Mouse (Mus musculus) layer of hippocampus, postnatal 36 days (tissue): ENCODE data around the gene Ccdc172. TPM values are rescaled to one million over a fixed set of nuclear protein-coding genes. Genes with fewer than 3 reads are reported as not detected.
A peak's percentile ranks its signal among the peaks of the same experiment; 100 is the strongest.

Experiments
- DNase-seq, 2 experiments: peaks; one replicate each; pipeline ENCODE4 v3.0.0; 2022
- total RNA-seq, 2 experiments: library from RNA; stranded (reverse); gene quantifications; 2 replicates each; pipeline ENCODE4 v1.2.3; 2021

Ccdc172 gene
- total RNA-seq = not detected

- DNase-seq = no peak
Measured at GRCm38 (mm10) chr19:58511818-58512217, at the start of gene Ccdc172. TSS of gene Ccdc172 (plus strand) at chr19:58511993.

- DNase-seq = no peak
Measured at GRCm38 (mm10) chr19:58463755-58464154, 48.0 kb upstream of the Ccdc172 start.

- DNase-seq = no peak
Measured at GRCm38 (mm10) chr19:58468331-58468730, 43.5 kb upstream of the Ccdc172 start.

- peak; percentile 82 to 83 for DNase-seq
Measured at GRCm38 (mm10) chr19:58469421-58469820, 42.4 kb upstream of the Ccdc172 start.

- no peak for DNase-seq
Measured at GRCm38 (mm10) chr19:58474251-58474650, 37.5 kb upstream of the Ccdc172 start.

GRCm38 (mm10) chr19:58482373-58482977 lies 29.3 kb upstream of the Ccdc172 start:
- no peak for DNase-seq

- DNase-seq = no peak
Measured at GRCm38 (mm10) chr19:58486686-58487085, 25.1 kb upstream of the Ccdc172 start.

- DNase-seq = no peak
Measured at GRCm38 (mm10) chr19:58497106-58497505, 14.7 kb upstream of the Ccdc172 start.

- no peak for DNase-seq
Measured at GRCm38 (mm10) chr19:58499420-58499966, 12.3 kb upstream of the Ccdc172 start.

- no peak for DNase-seq
Measured at GRCm38 (mm10) chr19:58500049-58500448, 11.7 kb upstream of the Ccdc172 start.

GRCm38 (mm10) chr19:58521696-58522095 lies 9.9 kb downstream of the Ccdc172 start:
- DNase-seq = no peak

- no peak for DNase-seq
Measured at GRCm38 (mm10) chr19:58523736-58524394, 12.1 kb downstream of the Ccdc172 start.

GRCm38 (mm10) chr19:58525457-58526239 lies 13.9 kb downstream of the Ccdc172 start:
- DNase-seq = no peak

GRCm38 (mm10) chr19:58533077-58533476 lies 21.3 kb downstream of the Ccdc172 start:
- DNase-seq = no peak

GRCm38 (mm10) chr19:58536691-58537090 lies 24.9 kb downstream of the Ccdc172 start:
- DNase-seq = peak; percentile 26 to 54

- DNase-seq = no peak
Measured at GRCm38 (mm10) chr19:58540396-58540795, 28.6 kb downstream of the Ccdc172 start.

GRCm38 (mm10) chr19:58548367-58548766 lies 36.6 kb downstream of the Ccdc172 start:
- DNase-seq = no peak

- no peak for DNase-seq
Measured at GRCm38 (mm10) chr19:58550489-58550888, 38.7 kb downstream of the Ccdc172 start.

GRCm38 (mm10) chr19:58550916-58551315 lies 39.1 kb downstream of the Ccdc172 start:
- DNase-seq = no peak

- DNase-seq = no peak
Measured at GRCm38 (mm10) chr19:58554974-58555373, 43.2 kb downstream of the Ccdc172 start.

- peak in 1 of 2 experiments; percentile 40 for DNase-seq
Measured at GRCm38 (mm10) chr19:58558352-58558751, 46.6 kb downstream of the Ccdc172 start.

GRCm38 (mm10) chr19:58562301-58562815 lies 50.6 kb downstream of the Ccdc172 start:
- no peak for DNase-seq

GRCm38 (mm10) chr19:58571566-58571965 lies 59.8 kb downstream of the Ccdc172 start:
- DNase-seq = no peak
